Mouse (Mus musculus): ENCODE results near the gene Vgf.

DNA sequence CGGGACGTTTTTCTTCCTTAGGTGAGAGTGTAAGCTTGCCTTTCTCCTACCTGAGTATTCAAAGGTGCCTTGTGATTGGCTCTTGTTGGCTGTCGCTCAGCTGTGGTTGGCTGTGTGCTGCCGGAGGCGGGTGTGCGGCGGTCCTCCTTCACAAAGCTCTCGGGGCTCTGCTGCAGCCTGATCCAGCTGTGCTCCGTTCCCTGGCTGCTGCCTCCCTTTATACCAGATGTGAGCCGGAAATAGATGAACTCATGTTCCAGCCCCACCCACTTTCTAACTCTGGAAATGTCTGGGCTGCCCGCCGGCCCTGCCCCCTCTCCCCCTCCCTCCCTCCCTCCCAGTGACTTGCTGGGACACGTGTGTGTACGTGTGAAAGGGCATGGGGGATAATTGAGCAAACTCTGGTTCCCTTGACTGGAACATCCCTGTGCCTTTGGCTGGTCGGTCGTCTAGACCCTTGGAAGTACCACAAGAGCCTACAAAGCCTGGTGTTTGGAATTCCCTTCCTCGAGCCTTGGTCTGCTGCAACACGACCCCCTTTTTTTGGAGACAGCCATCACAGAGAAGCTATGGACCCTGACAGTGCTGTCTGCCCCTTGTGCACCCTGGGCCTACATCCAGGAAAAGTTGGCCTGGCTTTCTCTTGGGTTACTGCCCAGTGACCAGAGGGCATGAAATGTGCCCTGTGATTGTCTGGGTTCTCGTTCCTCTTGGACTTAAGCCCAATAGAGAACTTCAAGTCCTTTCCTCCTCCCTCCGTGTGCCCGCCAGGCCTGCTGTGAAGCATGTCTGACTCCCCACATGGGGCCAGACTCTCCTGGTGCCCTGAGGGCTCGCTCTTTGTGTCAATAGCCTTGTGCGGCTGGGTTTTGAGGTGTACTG is 46.1 kb downstream of the Vgf start, which contains the start of gene Serpine1:
- TF ChIP-seq CTCF (IDR thresholded peaks at IDR 0.05; ENCODE audit: low read depth) (no peak), EP300 (IDR thresholded peaks at IDR 0.05; ENCODE audit: low read depth) (no peak)
